Mouse (Mus musculus): ENCODE data around the gene Wipf1. TPM values are rescaled to one million over a fixed set of nuclear protein-coding genes. Genes with fewer than 3 reads are reported as not detected.

The Wipf1 gene
- polyA plus RNA-seq, 1 experiment from 2014 or later: 3.7 TPM

- H3K4me1 ChIP-seq (replicated peaks): peaks cover 9% of the 10 kb centered on the region
- no peaks in the 10 kb centered on the region for H3K36me3 ChIP-seq
- H3K4me2 ChIP-seq: no peak overlapping the region
- peaks cover 20% of the 10 kb centered on the region for H3K27me3 ChIP-seq
- no peak for ATAC-seq (ENCODE audit: low read depth)
- H3K9ac ChIP-seq: no peak overlapping the region
- no peak overlapping the region for H3K4me3 ChIP-seq
- 25% methylated on average over 1 of the region's 1 CpGs for WGBS
- H3K27ac ChIP-seq (replicated peaks): no peak overlapping the region
- no peaks in the 10 kb centered on the region for H3K9me3 ChIP-seq
Measured at GRCm38 (mm10) chr2:73539697-73540096, 10.2 kb upstream of the Wipf1 start.

- Histone ChIP-seq H3K9me3 (no peaks in the 10 kb centered on the region), H3K36me3 (no peaks in the 10 kb centered on the region), H3K4me1 (replicated peaks) (peaks cover 9% of the 10 kb centered on the region), H3K27me3 (peaks cover 18% of the 10 kb centered on the region), H3K4me3 (no peak overlapping the region), H3K27ac (replicated peaks) (no peak overlapping the region), H3K4me2 (no peak overlapping the region), H3K9ac (no peak overlapping the region)
- no peak for ATAC-seq (ENCODE audit: low read depth)
- 85% methylated on average over 3 of the region's 3 CpGs for WGBS
Measured at GRCm38 (mm10) chr2:73539141-73539540, 9.6 kb upstream of the Wipf1 start.

- Histone ChIP-seq H3K4me1 (replicated peaks) (peaks cover 9% of the 10 kb centered on the region), H3K9me3 (no peaks in the 10 kb centered on the region), H3K4me2 (no peak overlapping the region), H3K27me3 (peaks cover 13% of the 10 kb centered on the region), H3K36me3 (no peaks in the 10 kb centered on the region), H3K9ac (no peak overlapping the region), H3K4me3 (no peak overlapping the region), H3K27ac (replicated peaks) (no peak overlapping the region)
- 83% methylated on average over 13 of the region's 13 CpGs for WGBS
- no peak for ATAC-seq (ENCODE audit: low read depth)
Measured at GRCm38 (mm10) chr2:73538590-73538989, 9.1 kb upstream of the Wipf1 start.

GRCm38 (mm10) chr2:73536091-73536783 lies 6.7 kb upstream of the Wipf1 start:
- H3K9me3 ChIP-seq: no peaks in the 10 kb centered on the region
- no peak for ATAC-seq (ENCODE audit: low read depth)
- WGBS: 80% methylated on average over 15 of the region's 15 CpGs

GRCm38 (mm10) chr2:73534720-73535119 lies 5.2 kb upstream of the Wipf1 start:
- no peak for ATAC-seq (ENCODE audit: low read depth)
- 73% methylated on average over 10 of the region's 10 CpGs for WGBS
- no peak overlapping the region for H3K27ac ChIP-seq (replicated peaks)
- H3K4me2 ChIP-seq: no peak overlapping the region
- H3K9ac ChIP-seq: no peak overlapping the region
- H3K27me3 ChIP-seq: no peaks in the 10 kb centered on the region; the same call in 1 of the 2 replicates
- H3K4me1 ChIP-seq (replicated peaks): peaks cover 5% of the 10 kb centered on the region
- H3K4me3 ChIP-seq: no peak overlapping the region
- no peaks in the 10 kb centered on the region for H3K36me3 ChIP-seq
- no peaks in the 10 kb centered on the region for H3K9me3 ChIP-seq

More at GRCm38 (mm10) chr2:73536091-73536783, 6.7 kb upstream of the Wipf1 start:
- no peak overlapping the region for H3K9ac ChIP-seq
- H3K4me3 ChIP-seq: no peak overlapping the region
- peaks cover 5% of the 10 kb centered on the region for H3K27me3 ChIP-seq
- no peak overlapping the region for H3K4me2 ChIP-seq
- H3K36me3 ChIP-seq: no peaks in the 10 kb centered on the region
- H3K4me1 ChIP-seq (replicated peaks): peaks cover 9% of the 10 kb centered on the region
- H3K27ac ChIP-seq (replicated peaks): no peak overlapping the region

- WGBS: 73% methylated on average over 5 of the region's 5 CpGs
- Histone ChIP-seq H3K9ac (no peak overlapping the region), H3K36me3 (no peaks in the 10 kb centered on the region), H3K4me1 (replicated peaks) (peaks cover 21% of the 10 kb centered on the region), H3K9me3 (no peaks in the 10 kb centered on the region), H3K4me3 (no peak overlapping the region), H3K27me3 (no peaks in the 10 kb centered on the region; the same call in 1 of the 2 replicates), H3K27ac (replicated peaks) (no peak overlapping the region), H3K4me2 (no peak overlapping the region)
- no peak for ATAC-seq (ENCODE audit: low read depth)
Measured at GRCm38 (mm10) chr2:73530487-73530886, 953 bp upstream of the Wipf1 start.

- Histone ChIP-seq H3K27ac (replicated peaks) (peak overlapping the region; percentile 77), H3K9me3 (no peaks in the 10 kb centered on the region), H3K4me2 (peak overlapping the region; percentile 85), H3K36me3 (no peaks in the 10 kb centered on the region), H3K9ac (peak overlapping the region; percentile 86), H3K4me1 (replicated peaks) (peaks cover 21% of the 10 kb centered on the region), H3K27me3 (no peaks in the 10 kb centered on the region; the same call in 1 of the 2 replicates), H3K4me3 (peak overlapping the region; percentile 68)
- ATAC-seq (ENCODE audit: low read depth): peak; percentile 69
- 3% methylated on average over 46 of the region's 59 CpGs for WGBS
Measured at GRCm38 (mm10) chr2:73528516-73529355, 798 bp downstream of the Wipf1 start.

- peak overlapping the region; percentile 85 for H3K4me2 ChIP-seq
- 85% methylated on average over 11 of the region's 11 CpGs for WGBS
- H3K27ac ChIP-seq (replicated peaks): no peak overlapping the region
- H3K4me1 ChIP-seq (replicated peaks): peaks cover 22% of the 10 kb centered on the region
- H3K9me3 ChIP-seq: no peaks in the 10 kb centered on the region
- no peaks in the 10 kb centered on the region; the same call in 1 of the 2 replicates for H3K27me3 ChIP-seq
- H3K36me3 ChIP-seq: no peaks in the 10 kb centered on the region
- H3K9ac ChIP-seq: no peak overlapping the region
- no peak for ATAC-seq (ENCODE audit: low read depth)
- H3K4me3 ChIP-seq: peak overlapping the region; percentile 68; the same call in 1 of the 2 replicates
Measured at GRCm38 (mm10) chr2:73527956-73528355, 1.6 kb downstream of the Wipf1 start.

- Histone ChIP-seq H3K4me3 (no peak overlapping the region), H3K4me2 (no peak overlapping the region), H3K9me3 (no peaks in the 10 kb centered on the region), H3K4me1 (replicated peaks) (peaks cover 35% of the 10 kb centered on the region), H3K27ac (replicated peaks) (no peak overlapping the region), H3K27me3 (no peaks in the 10 kb centered on the region; the same call in 1 of the 2 replicates), H3K36me3 (no peaks in the 10 kb centered on the region), H3K9ac (no peak overlapping the region)
- no peak for ATAC-seq (ENCODE audit: low read depth)
- 77% methylated on average over 9 of the region's 9 CpGs for WGBS
Measured at GRCm38 (mm10) chr2:73526691-73527090, 2.8 kb downstream of the Wipf1 start.

GRCm38 (mm10) chr2:73522891-73523290 lies 6.6 kb downstream of the Wipf1 start:
- no peak overlapping the region for H3K4me2 ChIP-seq
- no peak overlapping the region for H3K9ac ChIP-seq
- H3K9me3 ChIP-seq: no peaks in the 10 kb centered on the region
- WGBS: 73% methylated on average over 8 of the region's 8 CpGs
- H3K4me3 ChIP-seq: no peak overlapping the region
- ATAC-seq (ENCODE audit: low read depth): no peak
- no peak overlapping the region for H3K27ac ChIP-seq (replicated peaks)
- H3K27me3 ChIP-seq: no peaks in the 10 kb centered on the region
- peaks cover 22% of the 10 kb centered on the region for H3K4me1 ChIP-seq (replicated peaks)
- H3K36me3 ChIP-seq: no peaks in the 10 kb centered on the region

GRCm38 (mm10) chr2:73522336-73522735 lies 7.2 kb downstream of the Wipf1 start:
- H3K4me2 ChIP-seq: no peak overlapping the region
- 71% methylated on average over 6 of the region's 6 CpGs for WGBS
- no peak for ATAC-seq (ENCODE audit: low read depth)

GRCm38 (mm10) chr2:73521737-73522136 lies 7.8 kb downstream of the Wipf1 start:
- Histone ChIP-seq H3K9me3 (no peaks in the 10 kb centered on the region), H3K4me2 (no peak overlapping the region), H3K4me1 (replicated peaks) (peaks cover 17% of the 10 kb centered on the region), H3K4me3 (no peak overlapping the region), H3K36me3 (no peaks in the 10 kb centered on the region), H3K27ac (replicated peaks) (0 out of 2 replicates have a peak overlapping the region, but pooled peaks have one; percentile 13), H3K9ac (no peak overlapping the region), H3K27me3 (no peaks in the 10 kb centered on the region)
- 26% methylated on average over 5 of the region's 5 CpGs for WGBS
- peak; percentile 36; the same call in 1 of the 2 replicates for ATAC-seq (ENCODE audit: low read depth)

More at GRCm38 (mm10) chr2:73522336-73522735, 7.2 kb downstream of the Wipf1 start:
- Histone ChIP-seq H3K27me3 (no peaks in the 10 kb centered on the region), H3K27ac (replicated peaks) (no peak overlapping the region), H3K4me3 (no peak overlapping the region), H3K4me1 (replicated peaks) (peaks cover 22% of the 10 kb centered on the region), H3K9me3 (no peaks in the 10 kb centered on the region), H3K9ac (no peak overlapping the region), H3K36me3 (no peaks in the 10 kb centered on the region)
